Mouse (Mus musculus) olfactory bulb, adult 2 months (tissue): Measurements from ENCODE around the gene 1700109H08Rik. TPM values are rescaled to one million over a fixed set of nuclear protein-coding genes. Genes with fewer than 3 reads are reported as not detected.

ENCODE experiments used
- H3K27ac ChIP-seq: fragments of 200-500 bp; 2 replicates; pipeline ENCODE4 v1.5.1; 2012; ENCODE audit warnings: low read depth, low read length; ENCODE audit not compliant: insufficient read depth
- H3K4me1 ChIP-seq: fragments of 200-500 bp; 2 replicates; pipeline ENCODE4 v1.6.1; 2012; ENCODE audit warnings: low read length; ENCODE audit not compliant: control insufficient read depth, insufficient read depth
- H3K4me3 ChIP-seq: fragments of 200-500 bp; 2 replicates; pipeline ENCODE4 v1.5.1; 2012; ENCODE audit warnings: mild to moderate bottlenecking, low read depth, low read length, moderate library complexity; ENCODE audit not compliant: insufficient read depth
- CTCF ChIP-seq: fragments of 200-500 bp; IDR thresholded peaks from 2 replicates; pipeline ENCODE4 v1.5.1; 2012; ENCODE audit warnings: low read depth, mild to moderate bottlenecking, low read length, moderate library complexity; ENCODE audit not compliant: insufficient read depth
- POLR2A ChIP-seq: fragments of 200-500 bp; IDR thresholded peaks from 2 replicates; pipeline ENCODE4 v1.6.1; 2012; ENCODE audit warnings: mild to moderate bottlenecking, low read depth, low read length, moderate library complexity; ENCODE audit not compliant: insufficient read depth
- WGBS: fragments of 180-500 bp; shearing (Covaris S2); methylation state at CpG from one replicate; pipeline ENCODE4 v1.1.7; 2018; 5-methylcytosine and 5-hydroxymethylcytosine counted together
- polyA plus RNA-seq: library from polyadenylated mRNA; stranded (reverse); fragments of >200 nt; gene quantifications from 2 replicates; pipeline ENCODE4 v1.2.4, GENCODE M21; 2012; ENCODE audit warnings: low replicate concordance; ENCODE audit not compliant: missing spikeins, insufficient read depth, insufficient read length

The 1700109H08Rik gene
- polyA plus RNA-seq, 1 experiment: not detected

DNA sequence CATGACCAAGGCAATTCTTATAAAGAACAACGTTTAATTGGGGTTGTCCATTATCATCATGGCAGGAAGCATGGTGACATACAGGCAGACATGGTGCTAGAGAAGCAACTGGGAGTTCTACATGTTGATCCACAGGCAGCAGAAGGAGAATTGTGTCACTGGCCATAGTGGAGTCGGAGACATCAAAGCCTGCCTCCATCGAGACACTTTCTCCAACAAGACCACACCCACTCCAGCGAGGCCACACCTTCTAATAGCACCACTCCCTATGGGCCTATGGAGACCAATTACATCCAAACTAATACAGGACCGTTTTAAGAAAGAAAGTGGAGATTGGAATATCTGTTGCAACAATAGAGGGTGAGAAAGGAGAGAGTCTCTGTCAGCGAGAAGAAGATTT lies 29.5 kb upstream of the 1700109H08Rik start:
- 86% methylated on average over 6 of the region's 6 CpGs for WGBS
- no peak overlapping the region for H3K27ac ChIP-seq
- TF ChIP-seq CTCF: no peak
- TF ChIP-seq POLR2A: no peak
- no peak overlapping the region for H3K4me3 ChIP-seq
- 0 out of 2 replicates have a peak, but pooled peaks cover 2% of the 10 kb centered on the region for H3K4me1 ChIP-seq

DNA sequence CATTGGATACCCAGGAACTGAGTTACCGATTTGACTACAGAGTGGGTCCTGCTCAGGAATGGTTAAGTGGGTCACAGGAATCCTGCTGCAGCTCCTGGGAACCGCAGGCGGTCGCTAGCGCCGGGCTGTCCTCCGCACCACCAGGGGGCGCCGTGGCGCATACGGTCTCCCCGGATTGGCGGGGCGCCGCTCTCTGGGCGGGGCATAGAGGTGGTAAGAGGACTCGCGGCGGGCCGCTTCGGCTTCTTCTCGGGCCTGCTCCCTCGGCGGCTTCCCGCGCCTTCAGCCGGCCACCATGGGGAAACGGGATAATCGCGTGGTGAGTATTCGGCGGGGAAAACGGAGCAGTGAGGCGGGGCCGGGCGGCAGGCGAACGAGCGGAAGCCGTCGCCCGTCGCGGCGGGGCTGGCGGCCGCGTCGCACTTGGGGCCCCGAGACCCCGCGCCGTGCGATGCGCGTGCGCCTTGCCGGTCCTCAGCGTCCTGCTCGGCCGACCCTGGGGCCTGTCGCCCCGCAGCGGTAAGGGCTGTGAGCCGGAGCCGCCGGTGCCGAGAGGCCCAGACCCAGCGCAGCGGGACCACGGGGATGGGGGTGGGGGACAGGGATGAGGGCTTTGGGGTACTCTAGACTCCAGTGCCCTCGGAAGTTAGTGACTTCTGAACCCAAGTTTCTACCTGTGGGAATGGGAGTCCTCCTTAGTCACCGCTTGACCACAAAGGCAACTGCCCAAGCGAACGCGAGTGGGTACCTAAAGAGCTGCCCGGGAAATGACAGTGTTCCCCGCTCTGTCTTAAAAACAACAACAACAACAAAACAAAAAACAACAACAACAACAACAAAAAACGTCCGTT lies 27.5 kb upstream of the 1700109H08Rik start, which contains the start of gene Fam133b:
Gene Fam133b, plus strand, starts transcription at position 205 of the 851 bp plus-strand sequence.
- H3K4me3 ChIP-seq: peak within 1 kb of the TSS; percentile 82
- WGBS: under 1% methylated on average over 80 of the region's 80 CpGs
- H3K4me1 ChIP-seq: 0 out of 2 replicates have a peak, but pooled peaks cover 2% of the 10 kb centered on the region
- H3K27ac ChIP-seq: peak within 1 kb of the TSS; percentile 47
- TF ChIP-seq POLR2A (peak; percentile 75), CTCF (peak; percentile 93)

GRCm38 (mm10) chr5:3544480-3544769 lies 26.9 kb upstream of the 1700109H08Rik start:
- WGBS: 4% methylated on average over 7 of the region's 7 CpGs
- TF ChIP-seq CTCF (no peak), POLR2A (no peak)
- Histone ChIP-seq H3K4me1 (0 out of 2 replicates have a peak, but pooled peaks cover 2% of the 10 kb centered on the region), H3K4me3 (peak overlapping the region; percentile 82), H3K27ac (no peak overlapping the region)

- Histone ChIP-seq H3K4me3 (no peak overlapping the region), H3K4me1 (0 out of 2 replicates have a peak, but pooled peaks cover 2% of the 10 kb centered on the region), H3K27ac (no peak overlapping the region)
- TF ChIP-seq CTCF: no peak
- TF ChIP-seq POLR2A: no peak
- 70% methylated on average over 1 of the region's 1 CpGs for WGBS
These were observed 25.1 kb upstream of the 1700109H08Rik start for GRCm38 (mm10) chr5:3546226-3546625.

DNA sequence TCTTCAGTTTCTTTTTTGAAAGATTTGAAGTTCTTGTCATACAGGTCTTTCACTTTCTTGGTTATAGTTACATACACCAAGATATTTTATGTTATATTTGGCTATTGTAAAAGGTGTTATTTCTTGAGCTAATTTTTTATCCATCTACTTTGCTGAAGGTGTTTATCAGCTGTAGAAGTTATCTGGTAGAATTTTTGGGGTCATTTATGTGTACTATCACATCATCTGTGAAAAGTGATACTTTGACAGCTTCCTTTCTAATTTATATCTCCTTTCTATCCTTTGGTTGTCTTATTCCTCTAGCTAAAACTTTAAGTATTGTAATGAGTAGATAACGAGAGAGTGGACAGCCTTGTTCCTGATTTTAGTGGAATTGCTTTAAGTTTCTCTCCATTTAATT lies 19.9 kb upstream of the 1700109H08Rik start:
- Histone ChIP-seq H3K4me3 (no peak overlapping the region), H3K4me1 (no peaks in the 10 kb centered on the region), H3K27ac (no peak overlapping the region)
- TF ChIP-seq POLR2A: no peak
- TF ChIP-seq CTCF: no peak
- 96% methylated on average over 1 of the region's 1 CpGs for WGBS

- H3K4me1 ChIP-seq: no peaks in the 10 kb centered on the region
- no peak for TF ChIP-seq POLR2A
- no peak for TF ChIP-seq CTCF
- WGBS: 88% methylated on average over 2 of the region's 2 CpGs
- no peak overlapping the region for H3K4me3 ChIP-seq
- no peak overlapping the region for H3K27ac ChIP-seq
These were observed 17.2 kb upstream of the 1700109H08Rik start for GRCm38 (mm10) chr5:3554198-3554597.

- TF ChIP-seq CTCF (no peak), POLR2A (no peak)
- 98% methylated on average over 2 of the region's 2 CpGs for WGBS
- no peak overlapping the region for H3K27ac ChIP-seq
- no peak overlapping the region for H3K4me3 ChIP-seq
- no peaks in the 10 kb centered on the region for H3K4me1 ChIP-seq
These were observed 3.5 kb downstream of the 1700109H08Rik start for GRCm38 (mm10) chr5:3574825-3575224.

DNA sequence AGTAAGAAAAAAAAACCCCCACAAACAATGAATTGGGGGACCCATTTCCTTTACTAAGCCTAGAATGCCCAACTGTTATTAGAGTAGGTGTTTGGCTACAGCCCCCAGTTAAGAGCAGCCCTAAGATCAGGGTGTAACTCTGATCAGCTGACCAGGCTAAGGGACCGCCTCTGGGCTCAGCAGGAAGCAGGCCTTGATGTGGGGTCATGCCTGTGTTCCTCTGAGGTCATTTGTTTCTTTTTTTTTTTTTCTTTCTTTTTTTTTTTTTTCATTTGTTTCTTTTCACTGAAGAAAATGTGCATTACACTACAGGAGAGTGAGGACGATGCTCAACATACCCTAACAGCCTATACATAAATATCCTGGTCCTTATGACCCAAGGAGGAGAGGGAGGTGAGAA lies 6.6 kb downstream of the 1700109H08Rik start:
- WGBS: 91% methylated on average over 2 of the region's 2 CpGs
- TF ChIP-seq CTCF (no peak), POLR2A (no peak)
- no peaks in the 10 kb centered on the region for H3K4me1 ChIP-seq
- no peak overlapping the region for H3K4me3 ChIP-seq
- no peak overlapping the region for H3K27ac ChIP-seq

DNA sequence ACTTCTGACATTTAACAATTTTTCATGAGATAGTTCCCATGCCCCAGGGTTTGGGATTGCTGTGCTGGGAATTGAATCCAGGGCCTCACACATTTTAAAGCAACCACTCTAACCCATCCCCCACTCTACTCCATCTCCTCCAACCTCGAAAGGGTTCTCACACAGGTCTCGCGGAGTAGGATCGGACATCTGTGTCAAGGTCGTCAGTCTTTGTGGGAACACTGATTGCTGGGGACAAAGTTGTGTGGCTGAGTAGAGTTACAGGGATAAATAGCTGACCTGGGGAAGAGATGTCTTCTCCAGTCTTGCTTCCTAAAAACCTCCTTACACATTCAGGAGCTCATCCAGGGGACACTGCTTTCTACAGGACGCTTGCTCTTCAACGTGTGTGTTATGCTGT lies 7.7 kb downstream of the 1700109H08Rik start:
- TF ChIP-seq CTCF (no peak), POLR2A (no peak)
- no peak overlapping the region for H3K27ac ChIP-seq
- H3K4me3 ChIP-seq: no peak overlapping the region
- 97% methylated on average over 7 of the region's 7 CpGs for WGBS
- H3K4me1 ChIP-seq: no peaks in the 10 kb centered on the region
